Mouse (Mus musculus) MEL (cell line): ENCODE results near the gene Cfap77. TPM values are rescaled to one million over a fixed set of nuclear protein-coding genes. Genes with fewer than 3 reads are reported as not detected.

ENCODE experiments used
- DNase-seq: peaks from one replicate; pipeline ENCODE4 v3.0.0; 2011; ENCODE audit warnings: low read depth, low spot score
- H3K27ac ChIP-seq: 2 replicates; pipeline ENCODE4 v1.5.1; 2012; ENCODE audit warnings: low read depth, mild to moderate bottlenecking, control low read depth, low read length, moderate library complexity; ENCODE audit not compliant: control insufficient read depth
- H3K27me3 ChIP-seq, 2 experiments: fragments of 150-350 bp in 1 of 2; sonication (generic) in 1 of 2; 2 replicates each; pipeline ENCODE4 v1.6.1; 2012; ENCODE audit warnings: low read length in 2 of 2, mild to moderate bottlenecking in 2 of 2, improper control_type of control experiment in 1 of 2, moderate library complexity in 1 of 2; ENCODE audit not compliant: insufficient read depth in 2 of 2, control insufficient read depth in 1 of 2
- H3K36me3 ChIP-seq, 2 experiments: 2 replicates each; pipeline ENCODE4 v1.6.1; 2012 to 2014; ENCODE audit warnings: low read length in 2 of 2, improper control_type of control experiment in 1 of 2, inconsistent platforms in 1 of 2, mild to moderate bottlenecking in 1 of 2; ENCODE audit not compliant: insufficient read depth in 2 of 2, control insufficient read depth in 1 of 2
- H3K4me1 ChIP-seq, 2 experiments: fragments of 150-350 bp in 1 of 2; sonication (generic) in 1 of 2; 2 replicates each; pipeline ENCODE4 v1.6.1; 2012; ENCODE audit warnings: low read length in 2 of 2, improper control_type of control experiment in 1 of 2, mild to moderate bottlenecking in 1 of 2; ENCODE audit not compliant: insufficient read depth in 2 of 2, control insufficient read depth in 1 of 2
- H3K4me3 ChIP-seq, 2 experiments: fragments of 150-350 bp in 1 of 2; sonication (generic) in 1 of 2; 2 replicates each; pipeline ENCODE4 v1.5.1; 2012; ENCODE audit warnings: low read depth in 2 of 2, low read length in 2 of 2, mild to moderate bottlenecking in 2 of 2, moderate library complexity in 2 of 2, control low read depth in 1 of 2, improper control_type of control experiment in 1 of 2; ENCODE audit not compliant: control insufficient read depth in 1 of 2, insufficient read depth in 1 of 2
- H3K79me2 ChIP-seq: 2 replicates; pipeline ENCODE4 v1.6.1; 2012; ENCODE audit warnings: mild to moderate bottlenecking, low read length, moderate library complexity; ENCODE audit not compliant: control insufficient read depth, poor library complexity, insufficient read depth
- H3K9ac ChIP-seq: 2 replicates; pipeline ENCODE4 v1.6.1; 2012; ENCODE audit warnings: low read depth, mild to moderate bottlenecking, control low read depth, low read length, moderate library complexity; ENCODE audit not compliant: control insufficient read depth, poor library complexity, severe bottlenecking
- H3K9me3 ChIP-seq: fragments of 150-350 bp; sonication (generic); replicated peaks from 2 replicates; pipeline ENCODE4 v1.6.1; 2012; ENCODE audit warnings: mild to moderate bottlenecking, low read length, improper control_type of control experiment, moderate library complexity; ENCODE audit not compliant: insufficient read depth
- CHD1 ChIP-seq: IDR thresholded peaks from 2 replicates; pipeline ENCODE4 v1.6.1; 2012; ENCODE audit warnings: low read depth, mild to moderate bottlenecking, inconsistent platforms, low read length, improper control_type of control experiment
- CHD2 ChIP-seq: IDR thresholded peaks from 2 replicates; pipeline ENCODE4 v1.6.1; 2011; ENCODE audit warnings: low read length, improper control_type of control experiment
- CTCF ChIP-seq, 3 experiments: IDR thresholded peaks in 2 of 3; conservative IDR thresholded peaks in 1 of 3; 2 replicates each; pipeline ENCODE4 v1.5.1; 2011 to 2012; ENCODE audit warnings: low read length in 3 of 3, low read depth in 2 of 3, mild to moderate bottlenecking in 2 of 3, improper control_type of control experiment in 1 of 3, inconsistent platforms in 1 of 3, mixed read lengths in 1 of 3, moderate library complexity in 1 of 3; ENCODE audit not compliant: control insufficient read depth in 1 of 3, insufficient read depth in 1 of 3, poor library complexity in 1 of 3, severe bottlenecking in 1 of 3
- ETS1 ChIP-seq: IDR thresholded peaks from 2 replicates; pipeline ENCODE4 v1.6.1; 2012; ENCODE audit warnings: low read depth, mild to moderate bottlenecking, inconsistent platforms, low read length, improper control_type of control experiment, moderate library complexity
- GABPA ChIP-seq: IDR thresholded peaks from 2 replicates; pipeline ENCODE4 v1.6.1; 2012; ENCODE audit warnings: low read depth, mild to moderate bottlenecking, inconsistent platforms, low read length, improper control_type of control experiment, moderate library complexity
- GATA1 ChIP-seq: IDR thresholded peaks from 2 replicates; pipeline ENCODE4 v1.6.1; 2011; ENCODE audit warnings: low read depth, low read length, improper control_type of control experiment
- KAT2A ChIP-seq: conservative IDR thresholded peaks from 2 replicates; pipeline ENCODE4 v1.6.1; 2012; ENCODE audit warnings: low read depth, low read length, improper control_type of control experiment, inconsistent platforms
- MAFK ChIP-seq: IDR thresholded peaks from 2 replicates; pipeline ENCODE4 v1.6.1; 2011; ENCODE audit warnings: low read depth, mild to moderate bottlenecking, low read length, improper control_type of control experiment, borderline replicate concordance
- MXI1 ChIP-seq: IDR thresholded peaks from 2 replicates; pipeline ENCODE4 v1.6.1; 2011; ENCODE audit warnings: mild to moderate bottlenecking, low read depth, low read length, improper control_type of control experiment
- MYB ChIP-seq: IDR thresholded peaks from 2 replicates; pipeline ENCODE4 v1.6.1; 2011; ENCODE audit warnings: mild to moderate bottlenecking, low read depth, low read length, improper control_type of control experiment
- NELFE ChIP-seq: IDR thresholded peaks from 2 replicates; pipeline ENCODE4 v1.6.1; 2011; ENCODE audit warnings: low read depth, low read length, improper control_type of control experiment
- NRF1 ChIP-seq: IDR thresholded peaks from 2 replicates; pipeline ENCODE4 v1.6.1; 2014; ENCODE audit warnings: low read depth, mild to moderate bottlenecking, inconsistent platforms, low read length, improper control_type of control experiment, moderate library complexity; ENCODE audit not compliant: poor library complexity, insufficient read depth, severe bottlenecking
- POLR2A ChIP-seq, 2 experiments: IDR thresholded peaks; 2 replicates each; pipeline ENCODE4 v1.6.1; 2011 to 2012; ENCODE audit warnings: low read length in 2 of 2, mild to moderate bottlenecking in 2 of 2, control low read depth in 1 of 2, improper control_type of control experiment in 1 of 2, low read depth in 1 of 2, moderate library complexity in 1 of 2; ENCODE audit not compliant: control insufficient read depth in 1 of 2, insufficient read depth in 1 of 2, poor library complexity in 1 of 2
- POLR2AphosphoS2 ChIP-seq: IDR thresholded peaks from 2 replicates; pipeline ENCODE4 v1.6.1; 2011; ENCODE audit warnings: low read length, improper control_type of control experiment
- POLR2AphosphoS5 ChIP-seq: IDR thresholded peaks from 2 replicates; pipeline ENCODE4 v1.6.1; 2012; ENCODE audit warnings: low read depth, borderline replicate concordance, mild to moderate bottlenecking, inconsistent platforms, low read length, moderate library complexity, mixed read lengths
- RAD21 ChIP-seq: IDR thresholded peaks from 2 replicates; pipeline ENCODE4 v1.6.1; 2011; ENCODE audit warnings: mild to moderate bottlenecking, low read depth, low read length, improper control_type of control experiment
- RCOR1 ChIP-seq: IDR thresholded peaks from 2 replicates; pipeline ENCODE4 v1.6.1; 2012; ENCODE audit warnings: low read depth, mild to moderate bottlenecking, inconsistent platforms, low read length, improper control_type of control experiment
- SIN3A ChIP-seq: IDR thresholded peaks from 2 replicates; pipeline ENCODE4 v1.6.1; 2012; ENCODE audit warnings: low read length, improper control_type of control experiment, inconsistent platforms
- SMC3 ChIP-seq: IDR thresholded peaks from 2 replicates; pipeline ENCODE4 v1.6.1; 2011; ENCODE audit warnings: low read depth, low read length, improper control_type of control experiment
- TAL1 ChIP-seq: IDR thresholded peaks from 2 replicates; pipeline ENCODE4 v1.6.1; 2012; ENCODE audit warnings: mild to moderate bottlenecking, inconsistent platforms, low read length, moderate library complexity, mixed read lengths
- TBP ChIP-seq: IDR thresholded peaks from 2 replicates; pipeline ENCODE4 v1.8.0; 2011; ENCODE audit warnings: low read depth, low read length, improper control_type of control experiment
- TCF12 ChIP-seq: IDR thresholded peaks from 2 replicates; pipeline ENCODE4 v1.6.1; 2014; ENCODE audit warnings: low read depth, mild to moderate bottlenecking, inconsistent platforms, low read length, improper control_type of control experiment, moderate library complexity
- ZMIZ1 ChIP-seq: IDR thresholded peaks from 2 replicates; pipeline ENCODE4 v1.6.1; 2012; ENCODE audit warnings: low read depth, mild to moderate bottlenecking, inconsistent platforms, low read length, improper control_type of control experiment, moderate library complexity
- ZNF384 ChIP-seq: IDR thresholded peaks from 2 replicates; pipeline ENCODE4 v1.6.1; 2012; ENCODE audit warnings: low read depth, mild to moderate bottlenecking, inconsistent platforms, low read length, improper control_type of control experiment
- polyA plus RNA-seq, 2 experiments: library from polyadenylated mRNA; stranded (reverse) in 1 of 2; unstranded in 1 of 2; fragments of >175 nt in 1 of 2; fragments of >200 nt in 1 of 2; gene quantifications; 2 replicates each; pipeline versions ENCODE4 v1.2.1 to v1.2.4; 2012; ENCODE audit warnings: low replicate concordance in 2 of 2, low read depth in 1 of 2; ENCODE audit not compliant: insufficient read length in 2 of 2, insufficient read depth in 1 of 2, missing spikeins in 1 of 2
- total RNA-seq: library from RNA; depleted of rRNA; stranded (reverse); fragments of 300-350 nt; gene quantifications from 2 replicates; pipeline ENCODE4 v1.2.3, GENCODE M21; 2012

Gene Cfap77
- total and polyA plus RNA-seq, 3 experiments, result 1.1 to 2.4 TPM; not detected in 1

DNA sequence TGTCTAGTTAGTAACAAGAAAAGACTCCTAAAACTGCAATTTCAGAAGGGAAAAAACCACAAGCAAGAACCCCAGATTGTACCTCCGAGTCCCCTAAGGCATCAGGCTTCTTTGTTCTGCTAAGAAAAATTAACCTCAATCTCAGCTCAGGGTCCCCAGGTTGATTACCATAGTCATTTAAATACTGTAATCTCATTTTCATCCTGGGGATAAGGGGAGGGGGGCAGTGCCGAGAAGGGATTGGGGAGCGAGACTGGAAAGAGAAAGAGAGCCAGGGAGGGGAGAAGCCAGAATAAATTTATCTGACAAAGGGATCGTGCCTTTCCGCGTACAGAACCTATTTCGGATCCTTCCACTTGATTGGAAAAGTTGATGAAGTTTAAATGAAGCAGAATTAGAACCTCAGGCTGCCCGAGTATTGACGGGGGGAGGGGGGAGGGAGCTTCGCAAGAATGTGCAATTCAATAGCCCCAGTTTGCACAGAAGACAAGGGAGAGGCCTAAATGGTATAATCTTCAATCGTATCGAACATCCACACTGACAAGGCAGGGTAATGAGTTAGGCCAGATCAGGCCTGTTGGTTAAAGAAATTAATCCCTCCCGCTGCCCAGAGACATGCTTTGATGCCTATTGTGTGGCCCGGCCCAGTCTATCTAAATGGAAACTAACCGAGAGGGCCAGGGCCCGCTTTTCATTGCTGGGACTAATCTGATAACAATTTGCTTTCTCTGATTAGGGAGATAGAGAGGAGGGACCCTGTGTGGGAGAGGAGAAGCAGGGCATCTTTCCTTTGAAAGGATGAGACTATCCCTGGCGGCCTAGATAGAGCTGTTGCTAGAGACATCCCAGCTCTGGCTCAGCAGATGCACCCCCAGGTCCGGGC, 14.0 kb downstream of the Cfap77 start:
- TF ChIP-seq RAD21 (no peak), POLR2AphosphoS2 (no peak), NRF1 (no peak), CHD2 (no peak), NELFE (no peak), TBP (no peak), GATA1 (no peak), MAFK (no peak), GABPA (no peak), POLR2AphosphoS5 (no peak), SIN3A (no peak), TAL1 (no peak), POLR2A (IDR thresholded peaks at IDR 0.05; ENCODE audit: control insufficient read depth in 1 of 2, insufficient read depth in 1 of 2, low read depth in 1 of 2, low read length in 2 of 2, poor library complexity in 1 of 2) (no peak), ZNF384 (no peak), KAT2A (no peak), CHD1 (no peak), CTCF (IDR thresholded peaks at IDR 0.05 in 2 of 3, conservative IDR thresholded peaks at IDR 0.05 in 1 of 3; ENCODE audit: control insufficient read depth in 1 of 3, insufficient read depth in 1 of 3, low read depth in 2 of 3, low read length in 3 of 3, poor library complexity in 1 of 3, severe bottlenecking in 1 of 3) (no peak), ZMIZ1 (no peak), TCF12 (no peak)
- Histone ChIP-seq H3K9ac (no peak overlapping the region), H3K9me3 (no peaks in the 10 kb centered on the region), H3K36me3 (no peaks in the 10 kb centered on the region), H3K4me3 (no peak overlapping the region), H3K79me2 (no peaks in the 10 kb centered on the region), H3K4me1 (no peaks in the 10 kb centered on the region), H3K27ac (no peak overlapping the region), H3K27me3 (no peaks in the 10 kb centered on the region; a peak in 2 of 4 replicates)
- DNase-seq, result no peak

DNA sequence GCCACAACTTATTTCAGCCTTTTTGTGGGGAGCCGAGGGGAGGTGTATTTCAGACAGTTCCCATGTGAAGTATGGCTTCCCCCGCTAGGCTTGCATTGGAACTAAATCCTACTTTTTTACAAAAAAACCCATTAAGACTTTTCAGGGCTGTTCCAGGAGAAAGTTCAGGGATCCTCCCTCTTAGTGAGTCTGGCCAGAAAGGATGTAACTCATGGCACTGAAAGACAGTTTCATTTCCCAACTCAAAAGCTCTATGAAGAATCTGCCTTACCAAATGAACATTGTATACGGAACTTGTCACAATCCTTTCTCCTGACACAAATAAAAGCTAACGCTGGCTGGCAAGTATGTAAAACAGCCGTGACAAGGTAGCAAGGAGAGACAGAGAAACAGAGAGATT, 15.1 kb downstream of the Cfap77 start:
- no peak overlapping the region for H3K27ac ChIP-seq
- H3K79me2 ChIP-seq, result no peaks in the 10 kb centered on the region
- no peak for DNase-seq
- TF ChIP-seq TCF12 (no peak), GABPA (no peak), ETS1 (no peak), TBP (no peak), RCOR1 (no peak), TAL1 (no peak), MXI1 (no peak), RAD21 (no peak), SMC3 (no peak), MYB (no peak), CTCF (IDR thresholded peaks at IDR 0.05 in 2 of 3, conservative IDR thresholded peaks at IDR 0.05 in 1 of 3; ENCODE audit: control insufficient read depth in 1 of 3, insufficient read depth in 1 of 3, low read depth in 2 of 3, low read length in 3 of 3, poor library complexity in 1 of 3, severe bottlenecking in 1 of 3) (no peak), NRF1 (no peak)
- no peaks in the 10 kb centered on the region for H3K36me3 ChIP-seq
- no peaks in the 10 kb centered on the region for H3K4me1 ChIP-seq
- no peaks in the 10 kb centered on the region; a peak in 2 of 4 replicates for H3K27me3 ChIP-seq
- no peak overlapping the region for H3K9ac ChIP-seq
- no peak overlapping the region for H3K4me3 ChIP-seq
- H3K9me3 ChIP-seq, result no peaks in the 10 kb centered on the region
